Mouse (Mus musculus) spleen, adult 2 months (tissue): ENCODE measurements around the gene Il18rap.

Source experiments
- CTCF ChIP-seq: fragments of 200-500 bp; IDR thresholded peaks from 2 replicates; pipeline ENCODE4 v1.5.1; 2011; ENCODE audit warnings: mild to moderate bottlenecking, inconsistent platforms; ENCODE audit not compliant: insufficient read depth, insufficient read length, insufficient replicate concordance; ENCODE audit errors: extremely low read depth
- POLR2A ChIP-seq: fragments of 200-500 bp; IDR thresholded peaks from 2 replicates; pipeline ENCODE4 v1.6.1; 2011; ENCODE audit warnings: low read depth, low read length, inconsistent platforms

GRCm38 (mm10) chr1:40586776-40587175, 71.6 kb downstream of the Il18rap start:
- TF ChIP-seq CTCF (no peak), POLR2A (no peak)
